Mouse (Mus musculus) ES-E14 (cell line): Measurements from ENCODE around the gene Hnrnpa3.

Source experiments
- CHD2 ChIP-seq: IDR thresholded peaks from 2 replicates; pipeline ENCODE4 v1.6.1; 2014; ENCODE audit warnings: mild to moderate bottlenecking, low read depth, low read length, inconsistent platforms
- ZC3H11A ChIP-seq: IDR thresholded peaks from 2 replicates; pipeline ENCODE4 v1.6.1; 2012; ENCODE audit warnings: low read depth, mild to moderate bottlenecking, inconsistent platforms, low read length, borderline replicate concordance
- ZNF384 ChIP-seq: IDR thresholded peaks from 2 replicates; pipeline ENCODE4 v1.6.1; 2012; ENCODE audit warnings: low read depth, low read length, inconsistent platforms

DNA sequence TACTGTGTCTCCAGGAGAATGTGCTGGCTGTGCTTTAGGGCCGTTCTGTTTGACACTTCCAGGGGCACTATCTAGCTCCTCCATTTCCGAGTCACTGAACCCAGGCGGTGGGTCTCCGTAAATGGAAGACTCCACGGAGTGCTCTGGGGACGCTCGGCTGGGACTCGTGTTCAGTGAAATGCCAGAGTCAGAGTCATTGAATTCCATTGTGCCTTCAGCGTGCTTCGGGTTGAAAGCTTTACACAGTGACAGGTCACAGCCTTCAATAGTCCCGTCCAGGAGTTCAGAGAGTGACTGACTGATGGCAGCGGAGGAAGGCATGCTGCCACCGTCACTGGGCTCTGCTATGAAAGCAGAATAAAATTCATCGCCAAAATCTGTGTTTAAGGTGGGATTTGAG, 17.5 kb downstream of the Hnrnpa3 start:
- no peak for TF ChIP-seq CHD2
- no peak for TF ChIP-seq ZC3H11A
- TF ChIP-seq ZNF384: no peak
